Mouse (Mus musculus) gastrocnemius, postnatal 36 days (tissue): Measurements from ENCODE around the gene A2ml1. TPM values are rescaled to one million over a fixed set of nuclear protein-coding genes. Genes with fewer than 3 reads are reported as not detected.

Experiments
- DNase-seq, 2 experiments: peaks; one replicate each; pipeline ENCODE4 v3.0.0; 2022
- intact Hi-C: fragments of 180-260 bp; cut with DNase I; formaldehyde crosslinking; loops from one replicate; pipeline ENCODE4 v1.15.1; 2025
- total RNA-seq, 2 experiments: library from RNA; stranded (reverse); gene quantifications; 2 replicates each; pipeline ENCODE4 v1.2.3; 2021

The A2ml1 gene
- total RNA-seq, 2 experiments from 2014 or later: not detected

DNA sequence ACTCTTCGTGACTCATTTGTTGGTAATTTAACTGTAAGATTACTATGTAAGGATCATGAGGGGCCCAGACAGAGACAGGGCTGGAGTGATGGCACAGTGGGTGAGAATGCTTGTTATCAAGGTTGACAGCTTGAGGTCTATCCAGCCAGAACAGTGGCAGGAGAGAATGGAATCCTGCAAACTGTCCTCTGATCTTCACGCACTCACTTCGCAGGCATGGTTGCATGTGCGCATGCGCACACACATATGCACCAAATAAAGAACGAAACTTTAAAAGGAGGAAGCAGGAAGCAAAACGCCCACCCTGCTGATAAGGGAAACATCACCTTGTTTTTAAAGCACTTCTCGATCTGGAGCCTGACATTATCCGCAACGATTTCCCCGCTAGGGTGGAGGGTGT, 14.8 kb downstream of the A2ml1 start:
- intact Hi-C loops: no loop called here

DNA sequence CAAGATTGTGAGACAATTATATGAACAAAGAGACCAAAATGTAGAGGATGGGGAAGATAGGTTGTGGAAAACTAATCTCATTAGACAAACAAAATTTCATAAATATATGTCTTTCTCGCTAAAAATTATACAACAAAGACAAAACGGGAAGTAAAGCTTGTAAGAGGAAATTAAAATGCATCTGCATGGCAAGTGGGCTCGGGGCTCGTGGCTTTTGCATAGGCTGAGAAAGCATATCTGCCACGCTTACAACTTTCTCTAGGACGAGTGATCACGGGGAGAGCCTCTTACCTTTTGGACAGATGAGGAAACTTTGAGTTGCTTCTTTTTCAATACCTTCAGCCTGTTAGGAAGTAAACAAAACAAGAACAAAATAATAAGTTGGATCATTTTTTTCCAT, 27.4 kb downstream of the A2ml1 start:
- intact Hi-C loops: no loop called here
- DNase-seq: no peak

More for the DNA sequence above, 14.8 kb downstream of the A2ml1 start:
- DNase-seq: no peak

DNA sequence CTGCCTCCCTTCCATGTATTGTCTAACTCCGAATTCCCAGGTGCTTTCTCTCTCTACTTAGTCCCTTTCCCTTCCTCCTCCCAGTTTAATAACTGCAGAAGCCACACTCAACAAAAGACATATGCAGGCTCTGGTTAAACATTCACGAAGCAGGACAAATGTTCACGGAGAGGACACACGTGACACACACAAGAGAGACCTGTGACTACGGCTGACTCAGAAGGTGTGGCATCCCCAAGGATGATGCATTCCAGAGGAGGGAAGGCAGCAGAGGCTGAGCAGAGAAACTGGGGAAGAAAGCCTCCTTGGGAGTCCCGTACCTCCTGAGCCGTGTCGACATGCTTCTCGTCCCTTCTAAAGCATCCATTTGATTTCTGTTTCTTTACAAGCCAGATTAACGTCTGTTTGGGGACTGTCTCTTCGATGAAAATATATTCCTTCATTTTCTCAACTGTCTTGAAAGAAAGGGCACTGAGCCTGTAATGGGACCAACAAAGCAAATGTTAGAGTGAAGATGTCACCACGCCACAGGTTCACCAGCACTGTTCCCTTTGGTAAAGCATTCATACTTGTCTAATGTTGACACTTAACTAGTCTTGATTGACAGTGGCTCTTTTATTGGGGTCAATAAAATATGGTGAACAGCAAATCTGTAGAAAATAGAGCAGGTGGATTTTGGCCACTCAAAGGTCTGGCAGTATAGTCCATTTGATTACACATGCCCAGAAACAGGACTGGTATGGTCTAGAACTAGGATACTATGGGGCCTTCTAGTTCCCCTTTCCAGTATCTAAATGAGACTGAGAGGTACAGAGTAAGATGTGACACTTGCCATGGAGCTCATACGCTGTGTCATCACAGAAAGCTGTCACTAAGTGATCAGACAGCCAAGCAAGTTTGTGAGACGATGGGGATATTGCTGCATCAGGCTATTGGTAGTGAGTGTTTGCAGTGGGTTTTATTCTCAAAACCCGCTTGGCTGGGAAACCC, 31.6 kb downstream of the A2ml1 start:
- no peak for DNase-seq

DNA sequence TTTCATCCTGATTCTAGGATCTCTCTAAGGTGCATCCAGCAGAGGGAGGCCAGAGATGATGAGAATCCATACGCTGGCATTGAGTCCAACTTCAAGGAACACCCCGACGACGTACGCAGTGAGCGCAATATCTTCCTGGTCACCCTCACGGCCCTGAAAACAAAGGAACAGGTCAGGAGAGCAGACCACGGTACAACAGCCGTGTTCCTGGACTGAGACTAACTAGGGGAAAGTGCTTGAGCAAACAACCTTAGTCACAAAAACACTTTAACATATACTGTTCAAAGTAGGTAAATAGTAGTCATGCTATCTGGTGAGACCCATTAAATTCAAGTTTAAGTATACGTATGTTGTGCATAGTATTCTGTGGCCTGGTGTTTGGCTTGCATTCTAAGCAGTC, 32.9 kb downstream of the A2ml1 start:
- intact Hi-C loops: no loop called here
- DNase-seq: no peak

More for the DNA sequence above, 31.6 kb downstream of the A2ml1 start:
- intact Hi-C loops: no loop called here

DNA sequence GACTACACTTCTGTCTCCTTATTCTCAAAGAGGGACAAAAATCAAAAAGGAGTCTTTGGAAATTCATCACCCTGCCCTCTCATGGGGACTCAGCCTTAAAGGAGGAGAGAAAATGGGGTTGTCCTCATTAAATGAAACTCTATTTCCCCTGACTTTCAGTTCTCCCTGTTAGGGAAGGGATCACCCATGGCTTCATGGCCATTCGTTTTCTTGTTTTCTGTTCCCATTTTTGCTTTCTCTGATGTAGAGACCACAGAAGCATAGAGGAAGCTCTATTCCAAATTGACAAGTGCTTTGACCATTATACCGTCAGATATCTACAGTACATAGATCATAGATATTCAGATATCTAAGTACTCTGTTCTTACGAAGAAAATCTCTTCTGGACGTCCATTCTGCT, 36.0 kb downstream of the A2ml1 start:
- intact Hi-C loops: no loop called here

DNA sequence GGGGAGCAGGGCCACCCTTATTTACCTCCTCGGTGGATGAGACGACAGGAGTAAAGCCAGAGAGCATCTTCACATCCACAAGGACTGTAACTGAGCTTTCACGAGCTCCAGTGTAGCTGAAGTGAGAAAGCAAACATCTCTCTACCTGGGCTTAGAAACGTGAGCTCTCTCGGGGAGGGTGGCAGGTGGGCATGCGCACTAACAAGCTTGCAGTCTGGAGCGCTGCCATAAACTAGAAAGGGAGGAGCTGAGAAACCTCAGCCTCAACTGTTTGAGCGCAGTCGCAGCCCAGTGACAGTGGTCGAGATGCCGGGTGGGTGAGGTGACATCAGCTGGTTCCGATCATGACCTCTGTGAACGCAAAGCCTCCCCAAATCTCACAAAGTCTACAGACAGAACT, 38.2 kb downstream of the A2ml1 start:
- intact Hi-C loops: no loop called here

More for the DNA sequence above, 36.0 kb downstream of the A2ml1 start:
- no peak for DNase-seq

DNA sequence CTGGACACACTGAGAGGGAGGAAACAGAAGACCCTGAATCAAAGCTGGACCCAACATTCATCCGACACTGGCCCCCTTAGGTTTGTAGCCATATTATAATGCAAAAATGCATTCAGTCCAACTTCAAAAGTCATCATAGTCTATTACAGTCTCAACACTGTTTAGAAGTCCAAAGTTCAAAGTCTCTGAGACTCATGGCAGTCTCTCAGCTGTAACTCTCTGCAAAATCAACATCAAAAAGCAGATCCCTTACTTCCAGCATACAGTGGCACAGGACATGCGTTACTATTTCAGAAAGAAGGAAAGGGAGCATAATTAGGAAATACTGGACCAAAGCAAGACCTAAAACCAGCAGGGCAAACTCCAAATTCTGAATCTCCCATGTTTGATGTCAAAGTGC, 46.2 kb downstream of the A2ml1 start:
- DNase-seq: no peak
- intact Hi-C loops: no loop called here

More for the DNA sequence above, 38.2 kb downstream of the A2ml1 start:
- DNase-seq: no peak

DNA sequence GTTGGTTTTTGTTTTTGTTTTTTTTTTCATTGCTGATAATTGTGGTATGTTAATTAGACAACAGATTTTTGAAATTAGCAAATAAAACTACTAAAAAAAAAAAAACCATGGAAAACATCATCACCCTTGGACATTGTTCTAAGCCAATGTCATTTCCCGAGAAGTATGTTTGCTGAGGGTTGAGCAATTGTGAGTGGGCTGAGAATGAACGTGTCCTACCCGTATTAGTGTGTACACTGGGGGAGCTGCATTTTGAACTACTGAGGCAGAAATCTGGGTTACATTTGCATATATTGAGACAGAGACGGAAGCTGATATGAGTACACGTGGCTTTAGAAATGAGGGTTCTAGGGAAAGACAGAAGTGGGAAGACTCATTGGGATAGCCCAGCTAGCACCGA, 48.1 kb downstream of the A2ml1 start:
- no peak for DNase-seq
- intact Hi-C loops: no loop called here

DNA sequence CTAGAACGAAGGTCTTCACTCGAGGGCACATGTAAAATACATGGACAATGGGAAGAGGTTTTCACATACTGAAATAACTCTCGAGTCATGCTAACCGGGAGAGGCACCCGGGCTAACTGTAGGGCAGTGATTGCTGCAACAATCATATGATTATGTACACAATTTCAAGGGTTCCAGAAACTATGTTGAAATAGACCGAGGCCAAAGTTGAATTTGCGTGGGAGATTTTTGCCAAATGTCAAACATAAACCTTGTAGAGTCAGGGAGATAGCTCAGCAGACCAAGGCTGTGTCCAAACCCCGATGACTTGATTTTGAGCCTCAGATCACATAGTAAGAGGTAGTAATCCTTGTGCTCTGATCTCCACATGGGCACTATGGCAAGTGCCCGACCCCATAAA, 48.7 kb downstream of the A2ml1 start:
- no peak for DNase-seq
- intact Hi-C loops: no loop called here

DNA sequence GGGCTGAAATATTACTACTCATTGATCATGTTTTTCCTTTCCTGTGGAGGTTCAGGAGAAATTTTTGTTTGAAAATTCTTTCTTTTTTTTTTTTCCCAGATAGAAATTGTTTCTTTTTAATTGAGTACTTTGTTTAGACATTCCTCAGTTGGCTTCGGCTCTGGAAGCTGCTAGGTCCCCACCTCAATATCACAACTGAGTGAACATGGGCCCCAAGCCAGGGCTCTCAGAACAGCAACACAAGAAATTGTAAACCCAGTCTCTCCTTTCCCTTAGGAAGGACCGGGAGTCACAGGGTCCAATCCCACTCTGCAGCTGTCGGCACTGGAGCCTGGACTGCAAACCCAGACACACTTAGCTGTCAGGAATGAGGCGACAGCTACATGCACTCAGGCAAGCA, 52.9 kb downstream of the A2ml1 start:
- DNase-seq: no peak

DNA sequence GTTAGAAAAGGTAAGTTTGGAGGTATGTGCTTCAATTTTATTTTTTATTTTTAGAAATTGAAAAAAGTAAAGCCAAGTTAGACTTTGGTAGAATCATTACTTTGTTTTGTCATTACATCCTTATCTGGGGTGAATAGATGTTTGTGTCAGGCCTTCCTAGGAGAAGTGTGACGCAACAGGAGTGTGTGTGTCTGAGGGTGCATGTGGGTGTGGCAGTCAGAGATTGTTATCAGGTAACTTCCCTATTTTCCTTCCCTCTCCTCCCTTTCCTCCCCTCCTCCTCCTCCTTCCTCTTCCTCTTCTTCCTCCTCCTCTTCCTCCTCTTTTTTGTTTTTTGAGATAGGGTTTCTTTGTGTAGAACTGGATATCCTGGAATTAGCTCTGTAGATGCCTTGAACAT, 54.3 kb downstream of the A2ml1 start:
- intact Hi-C loops: no loop called here
- DNase-seq: no peak

More for the DNA sequence above, 52.9 kb downstream of the A2ml1 start:
- intact Hi-C loops: no loop called here

DNA sequence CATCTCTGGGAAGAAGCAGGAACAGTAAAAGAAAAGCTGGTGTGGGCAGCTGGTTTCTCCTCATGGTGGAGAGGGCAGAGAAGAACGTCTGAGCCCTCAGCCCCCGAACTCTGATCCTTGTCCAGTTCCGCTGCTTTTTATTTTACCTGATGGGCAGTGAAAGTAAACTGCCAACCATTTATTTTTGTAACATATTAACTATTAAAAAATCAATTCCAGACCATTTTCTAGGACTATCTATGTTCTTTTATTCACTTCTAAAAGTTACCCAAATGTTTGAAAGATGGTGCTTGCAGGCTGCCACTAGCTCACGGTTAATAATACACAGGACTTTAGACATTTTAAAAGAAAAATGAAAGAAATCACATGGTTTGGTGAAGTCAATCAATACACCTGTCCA, 54.8 kb downstream of the A2ml1 start, which contains the start of gene Pzp:
Pzp (minus strand) TSS at position 120 of the 400 bp plus-strand sequence.
- intact Hi-C loops: no loop called here
- no peak for DNase-seq

DNA sequence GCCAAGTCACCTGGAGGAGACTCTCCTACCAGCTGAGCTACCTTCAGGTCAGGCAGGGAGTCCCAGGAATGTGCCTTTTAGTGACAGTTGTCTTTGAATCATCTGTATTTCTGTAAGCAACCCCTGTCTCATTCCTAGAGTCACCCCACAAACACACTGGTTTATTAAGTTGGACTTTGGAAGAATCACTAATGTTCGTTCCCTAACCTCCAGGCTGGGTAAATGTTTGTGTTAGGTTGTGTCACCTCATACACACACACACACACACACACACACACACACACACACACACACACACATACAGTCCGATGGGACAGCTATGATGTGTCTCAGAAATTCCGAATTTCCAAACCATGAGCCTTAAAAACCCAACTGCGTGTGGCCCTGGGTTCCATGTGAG, 55.6 kb downstream of the A2ml1 start:
- intact Hi-C loops: no loop called here
- DNase-seq: no peak

DNA sequence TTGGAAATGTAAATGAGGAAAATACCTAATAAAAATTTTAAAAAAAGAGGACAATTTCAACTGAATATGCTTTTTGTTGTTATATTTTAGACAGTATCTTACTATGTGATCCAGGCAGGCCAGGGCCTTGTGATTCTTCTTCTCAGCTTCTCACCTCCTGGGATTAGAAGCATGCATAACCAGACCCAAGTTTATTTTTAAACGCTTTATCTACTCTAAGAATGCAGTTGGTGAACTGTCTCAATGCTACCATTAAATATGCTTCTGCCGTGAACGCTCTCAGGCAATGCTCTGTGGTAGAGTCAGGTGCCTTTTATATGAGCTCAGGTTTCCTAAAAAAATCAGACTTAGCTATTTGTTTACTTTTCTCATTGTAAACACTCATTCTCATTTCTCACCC, 58.0 kb downstream of the A2ml1 start:
- intact Hi-C loops: no loop called here
- DNase-seq: no peak

DNA sequence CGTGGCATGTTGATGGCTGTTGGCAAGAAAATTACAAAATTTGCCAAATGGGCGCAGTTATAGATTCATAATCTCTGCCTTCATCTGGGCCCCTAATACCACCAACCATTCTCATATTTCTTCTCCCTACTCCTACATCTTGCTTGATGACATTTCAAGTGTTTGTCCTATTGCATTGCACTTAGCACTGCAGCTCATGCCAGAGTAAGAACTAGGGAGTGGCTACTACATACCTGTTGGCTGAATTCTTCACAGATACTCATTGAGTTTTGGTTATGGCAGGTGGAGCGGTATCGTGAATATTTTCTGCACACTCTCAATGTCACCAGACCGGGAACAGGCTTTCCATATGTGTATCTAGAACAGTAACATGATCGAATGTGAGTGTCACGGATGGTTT, 62.2 kb downstream of the A2ml1 start:
- intact Hi-C loops: no loop called here
- DNase-seq: no peak

DNA sequence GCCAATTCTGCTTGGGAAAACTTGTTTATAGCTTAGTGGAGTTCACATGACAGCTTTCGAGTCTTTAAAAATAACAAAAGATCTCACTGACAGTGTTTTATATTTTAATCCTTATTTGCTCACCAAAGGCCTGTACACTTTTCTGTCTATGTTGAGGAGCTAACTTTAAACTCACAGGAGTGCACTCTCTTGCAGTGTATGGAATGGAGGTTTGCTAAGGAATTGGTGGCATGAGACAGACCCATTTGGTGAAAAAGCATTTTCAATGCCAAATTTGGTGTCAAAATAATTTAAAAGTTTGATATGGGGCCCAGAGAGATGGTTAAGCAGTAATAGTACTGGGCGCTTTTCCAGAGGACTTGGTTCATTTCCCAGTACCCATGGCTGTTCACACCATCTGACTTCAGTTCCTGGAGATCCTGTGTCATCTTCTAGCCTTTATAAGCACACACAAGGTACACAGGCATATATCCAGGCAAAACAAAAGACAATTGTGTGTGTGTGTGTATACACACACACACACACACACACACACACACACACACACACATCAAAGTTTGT, 75.7 kb downstream of the A2ml1 start:
- no peak for DNase-seq
- intact Hi-C loops: no loop called here

DNA sequence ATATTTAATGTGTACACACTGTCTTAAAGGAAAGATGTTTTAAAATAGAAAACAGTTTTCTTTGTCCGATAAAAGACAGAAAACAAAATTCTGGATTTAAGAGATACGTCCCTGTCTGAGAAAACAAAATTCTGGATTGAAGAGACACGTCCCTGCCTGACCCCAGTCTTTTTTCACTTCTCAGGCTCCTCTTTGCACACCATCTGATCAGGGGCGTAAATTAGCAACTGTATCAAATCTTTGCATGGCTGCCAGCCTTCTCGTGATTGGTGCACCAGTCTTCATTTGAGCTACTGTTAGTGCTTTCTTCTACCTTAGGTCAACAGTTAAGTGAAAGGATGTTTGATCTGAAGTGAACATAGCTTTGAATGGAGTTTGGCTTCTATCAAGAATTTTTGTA, 76.7 kb downstream of the A2ml1 start:
- intact Hi-C loops: no loop called here
- DNase-seq: no peak

DNA sequence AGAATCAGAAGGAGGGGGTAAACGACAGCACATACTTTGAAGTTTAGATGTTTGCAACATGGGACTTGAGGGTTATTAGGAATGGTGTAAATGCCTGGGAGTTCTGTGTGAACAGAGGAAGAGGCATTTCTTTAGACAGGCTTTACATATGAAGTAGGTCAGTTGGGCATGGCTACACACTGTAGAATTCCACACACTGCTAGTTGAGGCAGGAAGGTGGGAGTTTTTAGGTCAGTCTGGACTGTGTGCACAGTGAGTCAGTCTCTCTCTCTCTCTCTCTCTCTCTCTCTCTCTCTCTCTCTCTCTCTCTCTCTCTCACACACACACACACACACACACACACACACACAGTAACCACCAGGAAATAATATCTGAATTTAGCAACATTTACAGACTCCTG, 86.1 kb downstream of the A2ml1 start:
- DNase-seq: no peak
- intact Hi-C loops: no loop called here

DNA sequence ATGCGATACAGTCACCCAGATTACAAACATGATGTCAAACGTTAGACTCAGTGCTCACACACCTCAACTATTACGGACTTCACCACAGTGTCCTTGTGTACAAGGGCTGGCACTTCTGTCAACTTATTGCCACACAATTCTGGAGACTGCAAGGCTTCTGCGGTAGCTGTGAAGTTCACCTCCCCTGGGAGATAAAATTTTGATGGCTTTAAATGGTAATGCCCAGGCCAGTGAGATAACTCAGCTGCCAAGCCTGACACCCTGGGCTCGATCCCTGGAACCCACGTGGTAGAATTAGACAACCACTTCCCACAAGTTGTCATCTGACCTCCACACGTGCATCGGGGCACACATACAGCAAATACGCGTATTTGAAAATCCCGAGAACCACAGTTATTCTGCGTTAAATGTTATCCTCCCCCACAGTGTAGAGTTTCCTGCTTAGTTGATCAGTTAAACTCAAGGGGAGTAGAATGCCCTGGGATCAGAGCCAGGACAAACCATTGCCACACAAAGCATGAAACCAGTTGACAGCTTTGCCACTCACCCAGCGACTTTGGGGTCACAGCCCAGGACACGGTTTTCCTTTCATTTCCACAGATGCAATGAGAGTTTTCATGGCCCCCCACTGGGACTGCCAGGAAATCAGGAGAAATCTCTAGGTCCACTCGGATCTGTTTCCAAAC, 86.6 kb downstream of the A2ml1 start:
- intact Hi-C loops: no loop called here
- DNase-seq: no peak

DNA sequence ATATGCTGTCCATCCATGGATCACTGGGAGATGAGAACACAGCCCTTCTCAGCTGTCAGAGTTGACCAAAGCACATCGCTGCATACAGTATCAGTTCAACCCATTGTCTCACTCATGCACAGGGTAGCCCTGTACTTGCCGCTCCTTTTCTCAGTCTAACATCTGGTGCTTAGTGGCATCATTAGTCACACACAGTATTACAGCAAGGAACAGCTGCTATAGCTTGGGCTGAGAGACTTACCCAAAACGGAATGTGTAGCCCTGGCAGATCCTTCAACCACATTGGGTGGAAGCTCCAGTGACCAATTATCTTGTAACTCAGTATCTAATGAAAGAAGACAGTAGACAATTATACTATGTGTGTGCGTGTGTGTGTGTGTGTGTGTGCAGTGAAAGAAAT, 89.5 kb downstream of the A2ml1 start:
- intact Hi-C loops: no loop called here
- no peak for DNase-seq

DNA sequence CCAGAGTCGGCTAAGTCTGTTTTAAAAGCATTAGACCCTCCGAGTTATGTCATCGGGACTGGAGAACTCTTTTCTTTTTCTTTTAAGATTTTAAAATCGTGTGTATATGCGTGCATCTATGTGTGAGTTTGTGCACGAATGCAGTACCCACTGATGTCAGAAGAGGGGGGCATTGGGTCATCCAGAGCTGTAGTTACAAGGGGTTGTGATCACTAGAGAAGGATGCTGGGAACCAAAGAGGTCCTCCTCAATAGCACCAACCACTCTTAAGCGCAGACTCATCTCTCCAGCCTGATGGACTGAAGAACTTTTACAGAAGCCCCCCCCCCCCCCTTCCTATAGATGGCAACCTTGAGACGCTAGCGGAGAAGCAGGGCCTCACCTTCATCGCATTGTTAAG, 91.3 kb downstream of the A2ml1 start:
- intact Hi-C loops: no loop called here
- no peak for DNase-seq
